Mouse (Mus musculus): ENCODE results near the gene Prkab1. TPM values are rescaled to one million over a fixed set of nuclear protein-coding genes. Genes with fewer than 3 reads are reported as not detected.

Prkab1 gene
- total and polyA plus RNA-seq, 3 experiments, result 109 to 175 TPM; not detected in 1

DNA sequence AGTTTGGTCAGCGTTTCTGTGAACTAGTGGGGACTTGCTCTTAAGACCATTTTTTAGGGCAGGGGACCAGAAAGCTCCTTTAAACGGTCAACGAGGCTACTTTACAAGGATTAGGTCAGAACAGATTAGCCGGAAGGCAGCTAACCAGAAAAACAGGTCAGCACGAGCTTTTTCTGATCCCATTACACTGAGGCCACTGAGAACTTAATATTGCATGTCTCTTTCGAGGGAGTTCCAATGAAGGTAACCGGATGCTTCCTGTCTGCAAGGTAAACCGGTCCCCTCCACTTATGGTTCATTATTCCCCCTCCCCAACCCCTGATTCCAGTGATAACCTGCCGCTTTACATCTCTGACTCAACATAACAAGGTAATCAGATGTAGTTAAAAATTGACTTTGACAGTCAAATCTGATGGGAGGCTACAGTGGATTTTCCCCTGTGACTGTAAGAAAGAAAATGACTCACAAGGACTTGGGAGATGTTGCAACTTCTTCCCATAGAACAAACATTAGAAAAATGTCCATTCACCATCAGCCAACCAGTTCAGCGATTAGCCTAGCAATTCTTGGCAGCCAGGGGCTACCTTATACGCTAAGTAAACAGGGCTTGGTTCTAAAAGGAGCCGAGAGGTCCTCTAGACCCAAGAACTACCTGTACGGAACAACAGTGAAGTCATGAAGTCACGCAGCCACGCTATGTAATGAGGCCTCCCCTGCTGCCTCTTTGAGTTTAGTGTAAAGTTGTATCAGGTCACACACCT, 15.0 kb downstream of the Prkab1 start:
- Histone ChIP-seq H3K9ac (ENCODE audit: control insufficient read depth, low read depth, low read length, poor library complexity, severe bottlenecking) (no peak overlapping the region), H3K4me3 (ENCODE audit: control insufficient read depth in 1 of 2, insufficient read depth in 1 of 2, low read depth in 2 of 2, low read length in 2 of 2) (no peak overlapping the region), H3K27me3 (ENCODE audit: control insufficient read depth in 1 of 2, insufficient read depth in 2 of 2, low read length in 2 of 2) (no peaks in the 10 kb centered on the region), H3K27ac (ENCODE audit: control insufficient read depth, low read depth, low read length) (no peak overlapping the region), H3K4me1 (ENCODE audit: control insufficient read depth in 1 of 2, insufficient read depth in 2 of 2, low read length in 2 of 2) (peaks cover 3 to 15% of the 10 kb centered on the region in 2 experiments; a peak in 3 of 4 replicates), H3K79me2 (ENCODE audit: control insufficient read depth, insufficient read depth, low read length, poor library complexity) (no peaks in the 10 kb centered on the region), H3K36me3 (ENCODE audit: control insufficient read depth in 1 of 2, insufficient read depth in 2 of 2, low read length in 2 of 2) (peaks cover 4 to 5% of the 10 kb centered on the region in 2 experiments; a peak in 3 of 4 replicates), H3K9me3 (replicated peaks; ENCODE audit: insufficient read depth, low read length) (no peaks in the 10 kb centered on the region)
- TF ChIP-seq POLR2AphosphoS2 (IDR thresholded peaks at IDR 0.05; ENCODE audit: low read length) (0 out of 2 replicates have a peak, but pooled peaks have one; percentile 6), POLR2AphosphoS5 (IDR thresholded peaks at IDR 0.05; ENCODE audit: borderline replicate concordance, low read depth, low read length) (no peak), ETS1 (IDR thresholded peaks at IDR 0.05; ENCODE audit: low read depth, low read length) (no peak)
- no peak for DNase-seq (ENCODE audit: low read depth, low spot score)

- DNase-seq (ENCODE audit: low read depth, low spot score), result no peak
- H3K9me3 ChIP-seq (replicated peaks; ENCODE audit: insufficient read depth, low read length), result no peaks in the 10 kb centered on the region
- no peak overlapping the region; the same call in 1 of the 2 replicates for H3K9ac ChIP-seq (ENCODE audit: control insufficient read depth, low read depth, low read length, poor library complexity, severe bottlenecking)
Observed at GRCm38 (mm10) chr5:116007723-116008122, 16.6 kb downstream of the Prkab1 start.

GRCm38 (mm10) chr5:116006324-116007099, 17.8 kb downstream of the Prkab1 start:
- Histone ChIP-seq H3K9me3 (replicated peaks; ENCODE audit: insufficient read depth, low read length) (no peaks in the 10 kb centered on the region), H3K4me3 (ENCODE audit: control insufficient read depth in 1 of 2, insufficient read depth in 1 of 2, low read depth in 2 of 2, low read length in 2 of 2) (no peak overlapping the region), H3K79me2 (ENCODE audit: control insufficient read depth, insufficient read depth, low read length, poor library complexity) (no peaks in the 10 kb centered on the region), H3K4me1 (ENCODE audit: control insufficient read depth in 1 of 2, insufficient read depth in 2 of 2, low read length in 2 of 2) (peaks cover 3 to 15% of the 10 kb centered on the region in 2 experiments; a peak in 3 of 4 replicates), H3K9ac (ENCODE audit: control insufficient read depth, low read depth, low read length, poor library complexity, severe bottlenecking) (no peak overlapping the region), H3K36me3 (ENCODE audit: control insufficient read depth in 1 of 2, insufficient read depth in 2 of 2, low read length in 2 of 2) (peaks cover 0 to 4% of the 10 kb centered on the region in 2 experiments; a peak in 3 of 4 replicates), H3K27me3 (ENCODE audit: control insufficient read depth in 1 of 2, insufficient read depth in 2 of 2, low read length in 2 of 2) (no peaks in the 10 kb centered on the region), H3K27ac (ENCODE audit: control insufficient read depth, low read depth, low read length) (no peak overlapping the region)
- TF ChIP-seq SMC3 (IDR thresholded peaks at IDR 0.05; ENCODE audit: low read depth, low read length), result peak; percentile 45
- TF ChIP-seq MYB (IDR thresholded peaks at IDR 0.05; ENCODE audit: low read depth, low read length), result no peak
- peak; percentile 6; the same call in 1 of the 2 replicates for TF ChIP-seq RAD21 (IDR thresholded peaks at IDR 0.05; ENCODE audit: low read depth, low read length)
- peak; percentile 72; the same call in 1 of the 2 replicates for TF ChIP-seq ZNF384 (IDR thresholded peaks at IDR 0.05; ENCODE audit: low read depth, low read length)
- peak; percentile 23 to 50 (median 36); a peak in 5 of 6 replicates for TF ChIP-seq CTCF (IDR thresholded peaks at IDR 0.05 in 2 of 3, conservative IDR thresholded peaks at IDR 0.05 in 1 of 3; ENCODE audit: control insufficient read depth in 1 of 3, insufficient read depth in 1 of 3, low read depth in 2 of 3, low read length in 3 of 3, poor library complexity in 1 of 3, severe bottlenecking in 1 of 3)
- peak; percentile 65 for DNase-seq (ENCODE audit: low read depth, low spot score)

More at GRCm38 (mm10) chr5:116007723-116008122, 16.6 kb downstream of the Prkab1 start:
- no peaks in the 10 kb centered on the region for H3K27me3 ChIP-seq (ENCODE audit: control insufficient read depth in 1 of 2, insufficient read depth in 2 of 2, low read length in 2 of 2)
- H3K79me2 ChIP-seq (ENCODE audit: control insufficient read depth, insufficient read depth, low read length, poor library complexity), result no peaks in the 10 kb centered on the region
- no peak for TF ChIP-seq CHD2 (IDR thresholded peaks at IDR 0.05; ENCODE audit: low read length)
- TF ChIP-seq ZMIZ1 (IDR thresholded peaks at IDR 0.05; ENCODE audit: low read depth, low read length), result no peak
- peak; percentile 66 for TF ChIP-seq GATA1 (IDR thresholded peaks at IDR 0.05; ENCODE audit: low read depth, low read length)
- no peak for TF ChIP-seq MXI1 (IDR thresholded peaks at IDR 0.05; ENCODE audit: low read depth, low read length)
- no peak for TF ChIP-seq ETS1 (IDR thresholded peaks at IDR 0.05; ENCODE audit: low read depth, low read length)
- no peak overlapping the region for H3K4me3 ChIP-seq (ENCODE audit: control insufficient read depth in 1 of 2, insufficient read depth in 1 of 2, low read depth in 2 of 2, low read length in 2 of 2)
- H3K27ac ChIP-seq (ENCODE audit: control insufficient read depth, low read depth, low read length), result no peak overlapping the region
- peaks cover 0 to 4% of the 10 kb centered on the region in 2 experiments; a peak in 3 of 4 replicates for H3K36me3 ChIP-seq (ENCODE audit: control insufficient read depth in 1 of 2, insufficient read depth in 2 of 2, low read length in 2 of 2)
- H3K4me1 ChIP-seq (ENCODE audit: control insufficient read depth in 1 of 2, insufficient read depth in 2 of 2, low read length in 2 of 2), result peaks cover 3 to 15% of the 10 kb centered on the region in 2 experiments; a peak in 3 of 4 replicates
